Mouse (Mus musculus) MEL (cell line): ENCODE data around the gene Ece2. TPM values are rescaled to one million over a fixed set of nuclear protein-coding genes. Genes with fewer than 3 reads are reported as not detected.
A peak's percentile ranks its signal among the peaks of the same experiment; 100 is the strongest.

Source experiments
- DNase-seq: peaks from one replicate; pipeline ENCODE4 v3.0.0; 2011; ENCODE audit warnings: low read depth, low spot score
- H3K27ac ChIP-seq: 2 replicates; pipeline ENCODE4 v1.5.1; 2012; ENCODE audit warnings: low read depth, mild to moderate bottlenecking, control low read depth, low read length, moderate library complexity; ENCODE audit not compliant: control insufficient read depth
- H3K27me3 ChIP-seq, 2 experiments: fragments of 150-350 bp in 1 of 2; sonication (generic) in 1 of 2; 2 replicates each; pipeline ENCODE4 v1.6.1; 2012; ENCODE audit warnings: low read length in 2 of 2, mild to moderate bottlenecking in 2 of 2, improper control_type of control experiment in 1 of 2, moderate library complexity in 1 of 2; ENCODE audit not compliant: insufficient read depth in 2 of 2, control insufficient read depth in 1 of 2
- H3K36me3 ChIP-seq, 2 experiments: 2 replicates each; pipeline ENCODE4 v1.6.1; 2012 to 2014; ENCODE audit warnings: low read length in 2 of 2, improper control_type of control experiment in 1 of 2, inconsistent platforms in 1 of 2, mild to moderate bottlenecking in 1 of 2; ENCODE audit not compliant: insufficient read depth in 2 of 2, control insufficient read depth in 1 of 2
- H3K4me1 ChIP-seq, 2 experiments: fragments of 150-350 bp in 1 of 2; sonication (generic) in 1 of 2; 2 replicates each; pipeline ENCODE4 v1.6.1; 2012; ENCODE audit warnings: low read length in 2 of 2, improper control_type of control experiment in 1 of 2, mild to moderate bottlenecking in 1 of 2; ENCODE audit not compliant: insufficient read depth in 2 of 2, control insufficient read depth in 1 of 2
- H3K4me3 ChIP-seq, 2 experiments: fragments of 150-350 bp in 1 of 2; sonication (generic) in 1 of 2; 2 replicates each; pipeline ENCODE4 v1.5.1; 2012; ENCODE audit warnings: low read depth in 2 of 2, low read length in 2 of 2, mild to moderate bottlenecking in 2 of 2, moderate library complexity in 2 of 2, control low read depth in 1 of 2, improper control_type of control experiment in 1 of 2; ENCODE audit not compliant: control insufficient read depth in 1 of 2, insufficient read depth in 1 of 2
- H3K79me2 ChIP-seq: 2 replicates; pipeline ENCODE4 v1.6.1; 2012; ENCODE audit warnings: mild to moderate bottlenecking, low read length, moderate library complexity; ENCODE audit not compliant: control insufficient read depth, poor library complexity, insufficient read depth
- H3K9ac ChIP-seq: 2 replicates; pipeline ENCODE4 v1.6.1; 2012; ENCODE audit warnings: low read depth, mild to moderate bottlenecking, control low read depth, low read length, moderate library complexity; ENCODE audit not compliant: control insufficient read depth, poor library complexity, severe bottlenecking
- H3K9me3 ChIP-seq: fragments of 150-350 bp; sonication (generic); replicated peaks from 2 replicates; pipeline ENCODE4 v1.6.1; 2012; ENCODE audit warnings: mild to moderate bottlenecking, low read length, improper control_type of control experiment, moderate library complexity; ENCODE audit not compliant: insufficient read depth
- BHLHE40 ChIP-seq: IDR thresholded peaks from 2 replicates; pipeline ENCODE4 v1.6.1; 2012; ENCODE audit warnings: low read depth, mild to moderate bottlenecking, inconsistent platforms, low read length, improper control_type of control experiment, borderline replicate concordance
- CHD1 ChIP-seq: IDR thresholded peaks from 2 replicates; pipeline ENCODE4 v1.6.1; 2012; ENCODE audit warnings: low read depth, mild to moderate bottlenecking, inconsistent platforms, low read length, improper control_type of control experiment
- ELF1 ChIP-seq: IDR thresholded peaks from 2 replicates; pipeline ENCODE4 v1.6.1; 2014; ENCODE audit warnings: low read depth, mild to moderate bottlenecking, inconsistent platforms, low read length, improper control_type of control experiment, moderate library complexity
- EP300 ChIP-seq, 2 experiments: IDR thresholded peaks; 2 replicates each; pipeline ENCODE4 v1.6.1; 2011; ENCODE audit warnings: improper control_type of control experiment in 2 of 2, low read length in 2 of 2, low read depth in 1 of 2, mild to moderate bottlenecking in 1 of 2
- HCFC1 ChIP-seq: IDR thresholded peaks from 2 replicates; pipeline ENCODE4 v1.6.1; 2012; ENCODE audit warnings: low read depth, mild to moderate bottlenecking, inconsistent platforms, low read length, improper control_type of control experiment, moderate library complexity
- JUND ChIP-seq: IDR thresholded peaks from 2 replicates; pipeline ENCODE4 v1.6.1; 2011; ENCODE audit warnings: low read depth, mild to moderate bottlenecking, improper control_type of control experiment, low read length
- KAT2A ChIP-seq: conservative IDR thresholded peaks from 2 replicates; pipeline ENCODE4 v1.6.1; 2012; ENCODE audit warnings: low read depth, low read length, improper control_type of control experiment, inconsistent platforms
- MAFK ChIP-seq: IDR thresholded peaks from 2 replicates; pipeline ENCODE4 v1.6.1; 2011; ENCODE audit warnings: low read depth, mild to moderate bottlenecking, low read length, improper control_type of control experiment, borderline replicate concordance
- MXI1 ChIP-seq: IDR thresholded peaks from 2 replicates; pipeline ENCODE4 v1.6.1; 2011; ENCODE audit warnings: mild to moderate bottlenecking, low read depth, low read length, improper control_type of control experiment
- MYC ChIP-seq: IDR thresholded peaks from 2 replicates; pipeline ENCODE4 v1.6.1; 2011; ENCODE audit warnings: low read depth, mild to moderate bottlenecking, low read length, improper control_type of control experiment, moderate library complexity
- NELFE ChIP-seq: IDR thresholded peaks from 2 replicates; pipeline ENCODE4 v1.6.1; 2011; ENCODE audit warnings: low read depth, low read length, improper control_type of control experiment
- NRF1 ChIP-seq: IDR thresholded peaks from 2 replicates; pipeline ENCODE4 v1.6.1; 2014; ENCODE audit warnings: low read depth, mild to moderate bottlenecking, inconsistent platforms, low read length, improper control_type of control experiment, moderate library complexity; ENCODE audit not compliant: poor library complexity, insufficient read depth, severe bottlenecking
- POLR2A ChIP-seq, 2 experiments: IDR thresholded peaks; 2 replicates each; pipeline ENCODE4 v1.6.1; 2011 to 2012; ENCODE audit warnings: low read length in 2 of 2, mild to moderate bottlenecking in 2 of 2, control low read depth in 1 of 2, improper control_type of control experiment in 1 of 2, low read depth in 1 of 2, moderate library complexity in 1 of 2; ENCODE audit not compliant: control insufficient read depth in 1 of 2, insufficient read depth in 1 of 2, poor library complexity in 1 of 2
- POLR2AphosphoS2 ChIP-seq: IDR thresholded peaks from 2 replicates; pipeline ENCODE4 v1.6.1; 2011; ENCODE audit warnings: low read length, improper control_type of control experiment
- SMC3 ChIP-seq: IDR thresholded peaks from 2 replicates; pipeline ENCODE4 v1.6.1; 2011; ENCODE audit warnings: low read depth, low read length, improper control_type of control experiment
- TBP ChIP-seq: IDR thresholded peaks from 2 replicates; pipeline ENCODE4 v1.8.0; 2011; ENCODE audit warnings: low read depth, low read length, improper control_type of control experiment
- USF2 ChIP-seq, 2 experiments: IDR thresholded peaks; 2 replicates each; pipeline ENCODE4 v1.6.1; 2011 to 2012; ENCODE audit warnings: improper control_type of control experiment in 2 of 2, low read length in 2 of 2, borderline replicate concordance in 1 of 2, inconsistent platforms in 1 of 2, low read depth in 1 of 2, mild to moderate bottlenecking in 1 of 2; ENCODE audit not compliant: insufficient read depth in 1 of 2
- ZC3H11A ChIP-seq: IDR thresholded peaks from 2 replicates; pipeline ENCODE4 v1.6.1; 2012; ENCODE audit warnings: low read depth, mild to moderate bottlenecking, inconsistent platforms, low read length, improper control_type of control experiment
- ZKSCAN1 ChIP-seq: IDR thresholded peaks from 2 replicates; pipeline ENCODE4 v1.6.1; 2012; ENCODE audit warnings: low read depth, mild to moderate bottlenecking, inconsistent platforms, low read length, improper control_type of control experiment, moderate library complexity
- ZMIZ1 ChIP-seq: IDR thresholded peaks from 2 replicates; pipeline ENCODE4 v1.6.1; 2012; ENCODE audit warnings: low read depth, mild to moderate bottlenecking, inconsistent platforms, low read length, improper control_type of control experiment, moderate library complexity
- polyA plus RNA-seq, 2 experiments: library from polyadenylated mRNA; stranded (reverse) in 1 of 2; unstranded in 1 of 2; fragments of >175 nt in 1 of 2; fragments of >200 nt in 1 of 2; gene quantifications; 2 replicates each; pipeline versions ENCODE4 v1.2.1 to v1.2.4; 2012; ENCODE audit warnings: low replicate concordance in 2 of 2, low read depth in 1 of 2; ENCODE audit not compliant: insufficient read length in 2 of 2, insufficient read depth in 1 of 2, missing spikeins in 1 of 2
- total RNA-seq: library from RNA; depleted of rRNA; stranded (reverse); fragments of 300-350 nt; gene quantifications from 2 replicates; pipeline ENCODE4 v1.2.3, GENCODE M21; 2012

Gene Ece2
- total and polyA plus RNA-seq, 3 experiments, result 4.9 to 7.4 TPM; not detected in 1

GRCm38 (mm10) chr16:20693111-20693701 lies 63.6 kb downstream of the Ece2 start, which contains the start of gene Fam131a:
Gene Fam131a (plus strand): TSS chr16:20693241.
- Histone ChIP-seq H3K36me3 (peaks cover 5 to 16% of the 10 kb centered on the region in 2 experiments; a peak in 3 of 4 replicates), H3K4me1 (no peaks in the 10 kb centered on the region)

GRCm38 (mm10) chr16:20694781-20695180 lies 65.2 kb downstream of the Ece2 start:
- H3K79me2 ChIP-seq, result no peaks in the 10 kb centered on the region
- H3K36me3 ChIP-seq, result peaks cover 2 to 6% of the 10 kb centered on the region in 2 experiments; a peak in 3 of 4 replicates
- H3K9ac ChIP-seq, result no peak overlapping the region
- peak; percentile 40 for DNase-seq
- H3K27me3 ChIP-seq, result no peaks in the 10 kb centered on the region
- H3K4me1 ChIP-seq, result no peaks in the 10 kb centered on the region
- TF ChIP-seq TBP, result no peak
- TF ChIP-seq ZKSCAN1, result no peak
- no peak for TF ChIP-seq KAT2A
- no peak for TF ChIP-seq ZMIZ1
- no peak for TF ChIP-seq USF2 (IDR thresholded peaks at IDR 0.05; ENCODE audit: borderline replicate concordance in 1 of 2, insufficient read depth in 1 of 2, low read depth in 1 of 2, low read length in 2 of 2)
- TF ChIP-seq MXI1, result no peak
- TF ChIP-seq NRF1, result no peak
- TF ChIP-seq EP300 (IDR thresholded peaks at IDR 0.05; ENCODE audit: low read depth in 1 of 2, low read length in 2 of 2), result no peak
- TF ChIP-seq POLR2AphosphoS2, result no peak
- TF ChIP-seq ZC3H11A, result no peak
- TF ChIP-seq SMC3, result no peak
- H3K9me3 ChIP-seq, result no peaks in the 10 kb centered on the region
- no peak overlapping the region for H3K27ac ChIP-seq
- no peak overlapping the region for H3K4me3 ChIP-seq

More at GRCm38 (mm10) chr16:20693111-20693701, 63.6 kb downstream of the Ece2 start, which contains the start of gene Fam131a:
- TF ChIP-seq HCFC1, result no peak
- TF ChIP-seq ELF1, result no peak
- TF ChIP-seq BHLHE40, result no peak
- TF ChIP-seq POLR2A (IDR thresholded peaks at IDR 0.05; ENCODE audit: control insufficient read depth in 1 of 2, insufficient read depth in 1 of 2, low read depth in 1 of 2, low read length in 2 of 2, poor library complexity in 1 of 2), result peak in 1 of 2 experiments; percentile 45; a peak in 1 of 4 replicates
- TF ChIP-seq CHD1, result no peak
- no peak for TF ChIP-seq ZC3H11A
- no peak for TF ChIP-seq NELFE
- TF ChIP-seq MYC, result no peak
- TF ChIP-seq POLR2AphosphoS2, result 0 out of 2 replicates have a peak, but pooled peaks have one; percentile 67
- no peak for TF ChIP-seq MAFK
- no peak for TF ChIP-seq JUND
- Histone ChIP-seq H3K4me3 (no peak within 1 kb of the TSS), H3K79me2 (no peaks in the 10 kb centered on the region), H3K9ac (no peak within 1 kb of the TSS), H3K9me3 (no peaks in the 10 kb centered on the region), H3K27ac (no peak within 1 kb of the TSS), H3K27me3 (no peaks in the 10 kb centered on the region)
- no peak for DNase-seq
